Mouse (Mus musculus): ENCODE results near the gene Kncn. TPM values are rescaled to one million over a fixed set of nuclear protein-coding genes. Genes with fewer than 3 reads are reported as not detected.
A peak's percentile ranks its signal among the peaks of the same experiment; 100 is the strongest.

Kncn gene
- total RNA-seq, 2 experiments from 2014 or later: not detected

GRCm38 (mm10) chr4:115873231-115873630 lies 11.0 kb upstream of the Kncn start:
- no peak for DNase-seq (ENCODE audit: low spot score)
- intact Hi-C loops (cut with DNase I): no loop called here

- intact Hi-C loops (cut with DNase I): no loop called here
- no peak for DNase-seq (ENCODE audit: low spot score)
Measured at GRCm38 (mm10) chr4:115878216-115878678, 6.0 kb upstream of the Kncn start.

GRCm38 (mm10) chr4:115878828-115879227 lies 5.4 kb upstream of the Kncn start:
- DNase-seq (ENCODE audit: low spot score): no peak
- intact Hi-C loops (cut with DNase I): no loop called here

GRCm38 (mm10) chr4:115881183-115881582 lies 3.0 kb upstream of the Kncn start:
- intact Hi-C loops (cut with DNase I): no loop called here
- no peak for DNase-seq (ENCODE audit: low spot score)

GRCm38 (mm10) chr4:115882195-115882594 lies 2.0 kb upstream of the Kncn start:
- intact Hi-C loops (cut with DNase I): no loop called here
- DNase-seq (ENCODE audit: low spot score): no peak

- intact Hi-C loops (cut with DNase I): no loop called here
- DNase-seq (ENCODE audit: low spot score): no peak
Measured at GRCm38 (mm10) chr4:115885846-115886245, 1.6 kb downstream of the Kncn start.

GRCm38 (mm10) chr4:115886875-115887274 lies 2.7 kb downstream of the Kncn start:
- DNase-seq (ENCODE audit: low spot score): no peak
- intact Hi-C loops (cut with DNase I): no loop called here

- no peak for DNase-seq (ENCODE audit: low spot score)
- intact Hi-C loops (cut with DNase I): no loop called here
Measured at GRCm38 (mm10) chr4:115890066-115890465, 5.9 kb downstream of the Kncn start.

- DNase-seq (ENCODE audit: low spot score): no peak
- intact Hi-C loops (cut with DNase I): no loop called here
Measured at GRCm38 (mm10) chr4:115890553-115890952, 6.4 kb downstream of the Kncn start, which contains the start of gene 6430628N08Rik. Gene 6430628N08Rik, plus strand, starts transcription at chr4:115890665.

- DNase-seq (ENCODE audit: low spot score): no peak
- intact Hi-C loops (cut with DNase I): no loop called here
Measured at GRCm38 (mm10) chr4:115894281-115894680, 10.1 kb downstream of the Kncn start.

- DNase-seq (ENCODE audit: low spot score): no peak
- intact Hi-C loops (cut with DNase I): no loop called here
Measured at GRCm38 (mm10) chr4:115897901-115898631, 13.9 kb downstream of the Kncn start.

GRCm38 (mm10) chr4:115902816-115903215 lies 18.6 kb downstream of the Kncn start:
- peak; percentile 20 for DNase-seq (ENCODE audit: low spot score)
- intact Hi-C loops (cut with DNase I): loop anchor here (1.0 to 5.0 kb wide), 3 partner anchors 49 to 171 kb away; no protein-coding TSS in a partner anchor

- no peak for DNase-seq (ENCODE audit: low spot score)
- intact Hi-C loops (cut with DNase I): loop anchor here (5.0 kb wide), 1 partner anchor 172 kb away; no protein-coding TSS in a partner anchor
Measured at GRCm38 (mm10) chr4:115904375-115904774, 20.2 kb downstream of the Kncn start.

GRCm38 (mm10) chr4:115905701-115906100 lies 21.5 kb downstream of the Kncn start:
- intact Hi-C loops (cut with DNase I): no loop called here
- DNase-seq (ENCODE audit: low spot score): no peak

- intact Hi-C loops (cut with DNase I): no loop called here
- DNase-seq (ENCODE audit: low spot score): no peak
Measured at GRCm38 (mm10) chr4:115906791-115907190, 22.6 kb downstream of the Kncn start.

GRCm38 (mm10) chr4:115907994-115908393 lies 23.8 kb downstream of the Kncn start:
- intact Hi-C loops (cut with DNase I): no loop called here
- no peak for DNase-seq (ENCODE audit: low spot score)

GRCm38 (mm10) chr4:115908641-115909040 lies 24.4 kb downstream of the Kncn start:
- peak; percentile 43 for DNase-seq (ENCODE audit: low spot score)
- intact Hi-C loops (cut with DNase I): no loop called here

- DNase-seq (ENCODE audit: low spot score): no peak
- intact Hi-C loops (cut with DNase I): no loop called here
Measured at GRCm38 (mm10) chr4:115911586-115911985, 27.4 kb downstream of the Kncn start.

- DNase-seq (ENCODE audit: low spot score): no peak
- intact Hi-C loops (cut with DNase I): no loop called here
Measured at GRCm38 (mm10) chr4:115919911-115920310, 35.7 kb downstream of the Kncn start.

- intact Hi-C loops (cut with DNase I): no loop called here
- DNase-seq (ENCODE audit: low spot score): no peak
Measured at GRCm38 (mm10) chr4:115922688-115923087, 38.5 kb downstream of the Kncn start.

- intact Hi-C loops (cut with DNase I): no loop called here
- DNase-seq (ENCODE audit: low spot score): no peak
Measured at GRCm38 (mm10) chr4:115923262-115923880, 39.2 kb downstream of the Kncn start.

All from heart, postnatal 25 days (tissue).